9 mouse cellular contexts compared by ENCODE assay signal in the genomic region with DNA sequence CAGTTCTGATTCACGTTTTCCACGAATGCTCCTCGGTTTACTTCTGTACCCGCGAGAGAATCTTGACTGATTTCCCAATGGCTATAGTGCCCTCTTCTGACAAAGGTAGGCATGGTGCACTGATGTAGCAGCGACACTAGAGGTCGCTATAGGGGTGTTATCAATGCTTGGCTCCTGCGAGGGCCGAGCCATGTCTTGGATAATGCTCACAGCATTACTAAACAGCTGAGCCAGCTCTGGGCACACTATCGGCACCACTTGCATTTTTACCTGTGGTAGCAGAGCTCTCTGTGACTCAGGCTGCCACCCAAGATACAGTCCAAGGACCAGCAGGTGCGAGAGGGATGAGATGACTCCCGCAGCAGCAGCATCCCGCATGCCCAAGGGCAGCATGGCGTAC. TPM values are rescaled to one million over a fixed set of nuclear protein-coding genes. Genes with fewer than 3 reads are reported as not detected.
DNase-seq lines count a peak whose midpoint lies in the region; ATAC-seq and TF ChIP-seq lines count a peak whose summit lies in the region.
"Had no signal": no experiment of that assay in that cellular context is flagged by ENCODE, and none has a peak within 500 bp of the region (broad histone marks: within the 10 kb centered on the region; RNA-seq: fewer than 3 reads in every experiment).

No protein-coding gene starts in this region.

- H3K4me2 ChIP-seq in heart, embryonic 11.5 days, result peak overlapping the region; percentile 62
- peak overlapping the region; percentile 13 for H3K4me2 ChIP-seq in kidney, embryonic 14.5 days (replicated peaks; ENCODE audit: low read depth, low read length)
- no peak overlapping the region for H3K4me2 ChIP-seq in liver, embryonic 14.5 days (ENCODE audit: low read depth)
- H3K4me2 ChIP-seq in neural tube, embryonic 11.5 days (ENCODE audit: low read depth), result peak overlapping the region; percentile 23

- DNase-seq in CD4-positive, CD25-positive, alpha-beta regulatory T cell, adult 2 months (ENCODE audit: low read depth, low spot score), result peak; percentile 85
- DNase-seq in adrenal gland, adult 18-20 months (ENCODE audit: low spot score in 2 of 2), result peak; percentile 39 to 55
- peak; percentile 71 for DNase-seq in embryo, embryonic 9.5 days (ENCODE audit: extremely low spot score)
- peak in 2 of 3 experiments; percentile 41 to 45 for DNase-seq in liver, embryonic 14.5 days (ENCODE audit: low read depth in 3 of 3, low spot score in 3 of 3)
- DNase-seq in neural tube, embryonic 11.5 days (ENCODE audit: low spot score), result peak; percentile 73
- peak; percentile 55 for DNase-seq in thymus, postnatal 25 days

- H3K27ac ChIP-seq in heart, embryonic 11.5 days (ENCODE audit: low read depth, low read length), result no peak overlapping the region
- H3K27ac ChIP-seq in kidney, embryonic 14.5 days (ENCODE audit: low read depth, low read length), result no peak overlapping the region
- no peak overlapping the region for H3K27ac ChIP-seq in liver, embryonic 14.5 days
- no peak overlapping the region for H3K27ac ChIP-seq in neural tube, embryonic 11.5 days (ENCODE audit: low read depth, low read length)

- H3K36me3 ChIP-seq in heart, embryonic 11.5 days (ENCODE audit: control insufficient read depth, insufficient read depth, low read length), result no peaks in the 10 kb centered on the region
- H3K36me3 ChIP-seq in kidney, embryonic 14.5 days (ENCODE audit: control insufficient read depth, insufficient read depth, low read length), result no peaks in the 10 kb centered on the region
- H3K36me3 ChIP-seq in liver, embryonic 14.5 days (replicated peaks; ENCODE audit: control insufficient read depth, insufficient read depth, low read depth), result no peaks in the 10 kb centered on the region
- no peaks in the 10 kb centered on the region for H3K36me3 ChIP-seq in neural tube, embryonic 11.5 days (ENCODE audit: control insufficient read depth, insufficient read depth, low read length)

- H3K4me1 ChIP-seq in heart, embryonic 11.5 days (ENCODE audit: control insufficient read depth, insufficient read depth, low read length), result peaks cover 22% of the 10 kb centered on the region
- peaks cover 4% of the 10 kb centered on the region; the same call in 1 of the 2 replicates for H3K4me1 ChIP-seq in kidney, embryonic 14.5 days (ENCODE audit: control insufficient read depth, insufficient read depth, low read length)
- H3K4me1 ChIP-seq in liver, embryonic 14.5 days (replicated peaks; ENCODE audit: control insufficient read depth in 2 of 2, insufficient read depth in 2 of 2, low read length in 1 of 2), result peaks cover 5 to 13% of the 10 kb centered on the region in 2 experiments; a peak in 3 of 4 replicates
- peaks cover 5% of the 10 kb centered on the region; the same call in 1 of the 2 replicates for H3K4me1 ChIP-seq in neural tube, embryonic 11.5 days (ENCODE audit: control insufficient read depth, insufficient read depth, low read length)

- TF ChIP-seq EP300 in liver, embryonic 14.5 days (IDR thresholded peaks at IDR 0.05; ENCODE audit: low read depth), result no peak

- H3K4me3 ChIP-seq in heart, embryonic 11.5 days (ENCODE audit: low read depth, low read length), result peak overlapping the region; percentile 5; the same call in 1 of the 2 replicates
- no peak overlapping the region for H3K4me3 ChIP-seq in kidney, embryonic 14.5 days (ENCODE audit: low read length)
- no peak overlapping the region for H3K4me3 ChIP-seq in liver, embryonic 14.5 days (ENCODE audit: insufficient read depth in 1 of 2, low read depth in 2 of 2, low read length in 2 of 2)
- H3K4me3 ChIP-seq in neural tube, embryonic 11.5 days (ENCODE audit: low read depth, low read length), result no peak overlapping the region

- peaks cover 41% of the 10 kb centered on the region for H3K27me3 ChIP-seq in heart, embryonic 11.5 days (ENCODE audit: control insufficient read depth, insufficient read depth, low read length)
- H3K27me3 ChIP-seq in kidney, embryonic 14.5 days (ENCODE audit: control insufficient read depth, insufficient read depth, low read length), result peaks cover 7% of the 10 kb centered on the region; the same call in 1 of the 2 replicates
- H3K27me3 ChIP-seq in liver, embryonic 14.5 days (ENCODE audit: control insufficient read depth, insufficient read depth, low read length), result peaks cover 20% of the 10 kb centered on the region
- peaks cover 44% of the 10 kb centered on the region for H3K27me3 ChIP-seq in neural tube, embryonic 11.5 days (ENCODE audit: control insufficient read depth, insufficient read depth, low read length)

- ATAC-seq in heart, embryonic 11.5 days (replicated peaks; ENCODE audit: insufficient number of reproducible peaks, low FRiP score, low TSS enrichment), result no peak
- ATAC-seq in kidney, embryonic 14.5 days (ENCODE audit: low FRiP score, low TSS enrichment), result peak; percentile 58
- ATAC-seq in liver, embryonic 14.5 days (ENCODE audit: insufficient read depth), result peak; percentile 47; the same call in 1 of the 2 replicates
- ATAC-seq in neural tube, embryonic 11.5 days (ENCODE audit: insufficient read depth, low FRiP score, low TSS enrichment), result no peak; the same call in 1 of the 2 replicates

- peak; percentile 96 for TF ChIP-seq CTCF in liver, embryonic 14.5 days (IDR thresholded peaks at IDR 0.05; ENCODE audit: low read depth)

- H3K9ac ChIP-seq in heart, embryonic 11.5 days (ENCODE audit: low read depth, low read length), result no peak overlapping the region
- no peak overlapping the region for H3K9ac ChIP-seq in kidney, embryonic 14.5 days (ENCODE audit: low read depth, low read length)
- no peak overlapping the region for H3K9ac ChIP-seq in liver, embryonic 14.5 days (replicated peaks)
- H3K9ac ChIP-seq in neural tube, embryonic 11.5 days (ENCODE audit: low read length), result 0 out of 2 replicates have a peak overlapping the region, but pooled peaks have one; percentile 11

- 18% methylated on average over 14 of the region's 14 CpGs for WGBS in heart, embryonic 11.5 days (ENCODE audit: insufficient replicate concordance)
- WGBS in kidney, embryonic 14.5 days, result 18% methylated on average over 14 of the region's 14 CpGs
- 19% methylated on average over 14 of the region's 14 CpGs for WGBS in liver, embryonic 14.5 days (ENCODE audit: insufficient replicate concordance)
- 17% methylated on average over 14 of the region's 14 CpGs for WGBS in neural tube, embryonic 11.5 days

- no peaks in the 10 kb centered on the region for H3K9me3 ChIP-seq in heart, embryonic 11.5 days (replicated peaks; ENCODE audit: control insufficient read depth, low read length)
- no peaks in the 10 kb centered on the region for H3K9me3 ChIP-seq in kidney, embryonic 14.5 days (ENCODE audit: control insufficient read depth, low read length)
- no peaks in the 10 kb centered on the region for H3K9me3 ChIP-seq in liver, embryonic 14.5 days (ENCODE audit: control insufficient read depth, low read length)
- H3K9me3 ChIP-seq in neural tube, embryonic 11.5 days (ENCODE audit: control insufficient read depth, low read length), result no peaks in the 10 kb centered on the region

RNA-seq across cellular contexts. Expression of gene Adcy4, which starts 2.6 kb away (rescaled TPM):
- 10 to 100 TPM in 1 of 2 experiments, 1 to 10 TPM in 1; 8.3 to 17.1 TPM for total RNA-seq in adrenal gland, adult 18-20 months (2021)
- polyA plus RNA-seq in heart, embryonic 11.5 days (2014; fragmentation: Nextera tagmentation; extraction: Ambion mirVana), result 13.2 and 19.7 TPM in 2 replicates
- 7.8 and 10.4 TPM in 2 replicates for polyA plus RNA-seq in kidney, embryonic 14.5 days (2014; fragmentation: Nextera tagmentation; extraction: Ambion mirVana)
- 0.88 and 1.0 TPM in 2 replicates for polyA plus RNA-seq in liver, embryonic 14.5 days (2012; rRNA removed)
- 0.66 and 1.2 TPM in 2 replicates for polyA plus RNA-seq in liver, embryonic 14.5 days (2014; fragmentation: Nextera tagmentation; extraction: Ambion mirVana)
- 8.9 and 9.0 TPM in 2 replicates for polyA plus RNA-seq in neural tube, embryonic 11.5 days (2014; fragmentation: Nextera tagmentation; extraction: Ambion mirVana)

RNA-seq across cellular contexts. Expression of gene Ripk3, which starts 7.4 kb away (rescaled TPM):
- total RNA-seq in adrenal gland, adult 18-20 months (2021), result 1 to 10 TPM; 3.6 to 4.5 TPM
- 19.6 and 19.8 TPM in 2 replicates for polyA plus RNA-seq in heart, embryonic 11.5 days (2014; fragmentation: Nextera tagmentation; extraction: Ambion mirVana)
- 38.1 and 43.3 TPM in 2 replicates for polyA plus RNA-seq in kidney, embryonic 14.5 days (2014; fragmentation: Nextera tagmentation; extraction: Ambion mirVana)
- polyA plus RNA-seq in liver, embryonic 14.5 days (2012; rRNA removed), result 13.1 and 15.1 TPM in 2 replicates
- 18.2 and 22.0 TPM in 2 replicates for polyA plus RNA-seq in liver, embryonic 14.5 days (2014; fragmentation: Nextera tagmentation; extraction: Ambion mirVana)
- polyA plus RNA-seq in neural tube, embryonic 11.5 days (2014; fragmentation: Nextera tagmentation; extraction: Ambion mirVana), result 14.2 and 16.6 TPM in 2 replicates

RNA-seq across cellular contexts. Expression of gene Ltb4r1, which starts 15.5 kb away (rescaled TPM):
- total RNA-seq in adrenal gland, adult 18-20 months (2021), result under 1 TPM; 0.42 to 0.50 TPM
- polyA plus RNA-seq in heart, embryonic 11.5 days (2014; fragmentation: Nextera tagmentation; extraction: Ambion mirVana), result 0.11 and 0.21 TPM in 2 replicates
- polyA plus RNA-seq in kidney, embryonic 14.5 days (2014; fragmentation: Nextera tagmentation; extraction: Ambion mirVana), result 0.23 TPM in 1 of 2 replicates, not detected in the other
- 2.9 and 3.3 TPM in 2 replicates for polyA plus RNA-seq in liver, embryonic 14.5 days (2012; rRNA removed)
- polyA plus RNA-seq in liver, embryonic 14.5 days (2014; fragmentation: Nextera tagmentation; extraction: Ambion mirVana), result 1.7 and 2.7 TPM in 2 replicates
- polyA plus RNA-seq in neural tube, embryonic 11.5 days (2014; fragmentation: Nextera tagmentation; extraction: Ambion mirVana), result 0.18 and 0.27 TPM in 2 replicates
- total RNA-seq: gastrocnemius, postnatal 36 days had no signal

RNA-seq across cellular contexts. Expression of gene Ltb4r2, which starts 20.1 kb away (rescaled TPM):
- not detected for total RNA-seq in adrenal gland, adult 18-20 months (2021)
- 0.16 and 1.0 TPM in 2 replicates for polyA plus RNA-seq in heart, embryonic 11.5 days (2014; fragmentation: Nextera tagmentation; extraction: Ambion mirVana)
- 0.08 and 0.39 TPM in 2 replicates for polyA plus RNA-seq in kidney, embryonic 14.5 days (2014; fragmentation: Nextera tagmentation; extraction: Ambion mirVana)
- 0.65 and 0.67 TPM in 2 replicates for polyA plus RNA-seq in liver, embryonic 14.5 days (2012; rRNA removed)
- polyA plus RNA-seq in liver, embryonic 14.5 days (2014; fragmentation: Nextera tagmentation; extraction: Ambion mirVana), result 0.39 and 0.67 TPM in 2 replicates
- 0.20 and 0.52 TPM in 2 replicates for polyA plus RNA-seq in neural tube, embryonic 11.5 days (2014; fragmentation: Nextera tagmentation; extraction: Ambion mirVana)
- total RNA-seq: gastrocnemius, postnatal 36 days had no signal

RNA-seq across cellular contexts. Expression of gene Cideb, which starts 23.1 kb away (rescaled TPM):
- 1 to 10 TPM in 1 of 2 experiments, under 1 TPM in 1; 0.76 to 2.3 TPM for total RNA-seq in adrenal gland, adult 18-20 months (2021)
- 1.4 and 1.7 TPM in 2 replicates for polyA plus RNA-seq in heart, embryonic 11.5 days (2014; fragmentation: Nextera tagmentation; extraction: Ambion mirVana)
- polyA plus RNA-seq in kidney, embryonic 14.5 days (2014; fragmentation: Nextera tagmentation; extraction: Ambion mirVana), result 2.9 and 3.6 TPM in 2 replicates
- 37.3 and 42.1 TPM in 2 replicates for polyA plus RNA-seq in liver, embryonic 14.5 days (2012; rRNA removed)
- polyA plus RNA-seq in liver, embryonic 14.5 days (2014; fragmentation: Nextera tagmentation; extraction: Ambion mirVana), result 40.0 and 42.8 TPM in 2 replicates
- 0.32 TPM in 1 of 2 replicates, not detected in the other for polyA plus RNA-seq in neural tube, embryonic 11.5 days (2014; fragmentation: Nextera tagmentation; extraction: Ambion mirVana)
- total RNA-seq: gastrocnemius, postnatal 36 days had no signal

Comparison
In these comparisons a context has a peak if more than half of its experiments do, and no peak if none do; other contexts are left out.
1. ATAC-seq: peak in kidney, embryonic 14.5 days (single experiment) and liver, embryonic 14.5 days (single experiment); none in heart, embryonic 11.5 days (single experiment) and neural tube, embryonic 11.5 days (single experiment).
2. Peak in every context shown above with its lines, with median percentiles within 50 percentile points of each other: DNase-seq.